Mouse (Mus musculus) spleen, adult 2 months (tissue): Measurements from ENCODE around the gene Tnik.

Source experiments
- CTCF ChIP-seq: fragments of 200-500 bp; IDR thresholded peaks from 2 replicates; pipeline ENCODE4 v1.5.1; 2011; ENCODE audit warnings: mild to moderate bottlenecking, inconsistent platforms; ENCODE audit not compliant: insufficient read depth, insufficient read length, insufficient replicate concordance; ENCODE audit errors: extremely low read depth
- POLR2A ChIP-seq: fragments of 200-500 bp; IDR thresholded peaks from 2 replicates; pipeline ENCODE4 v1.6.1; 2011; ENCODE audit warnings: low read depth, low read length, inconsistent platforms

- no peak for TF ChIP-seq POLR2A
- TF ChIP-seq CTCF = no peak
Measured at GRCm38 (mm10) chr3:28214886-28215311, 48.1 kb upstream of the Tnik start.
